Mouse (Mus musculus) urinary bladder, postnatal 14 days (tissue): Measurements from ENCODE around the gene Slc22a23.

Source experiments
- DNase-seq: peaks from one replicate; pipeline ENCODE4 v3.0.0; 2021; ENCODE audit warnings: low spot score

Slc22a23 gene

GRCm38 (mm10) chr13:34132875-34133274 lies 212.1 kb downstream of the Slc22a23 start:
- no peak for DNase-seq

DNA sequence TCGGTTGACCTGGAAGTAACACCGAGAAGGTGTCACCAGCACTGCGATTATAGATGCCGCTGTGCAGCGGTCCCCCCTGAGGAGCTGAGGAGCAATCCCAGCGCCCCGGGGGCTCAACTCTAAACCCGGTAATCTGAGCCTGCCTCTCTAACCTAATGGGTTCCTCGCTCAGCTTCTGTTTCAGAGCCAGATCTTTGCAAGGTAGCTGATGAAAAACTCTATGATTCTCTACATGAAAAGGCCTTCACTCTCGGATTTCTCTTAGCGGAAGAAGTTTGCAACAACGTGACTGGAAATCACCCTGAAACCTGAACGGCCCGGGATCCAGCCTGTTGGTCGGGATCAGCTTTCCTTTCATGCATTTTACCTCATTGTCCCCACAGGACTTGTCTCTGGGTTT lies 212.7 kb downstream of the Slc22a23 start:
- no peak for DNase-seq

DNA sequence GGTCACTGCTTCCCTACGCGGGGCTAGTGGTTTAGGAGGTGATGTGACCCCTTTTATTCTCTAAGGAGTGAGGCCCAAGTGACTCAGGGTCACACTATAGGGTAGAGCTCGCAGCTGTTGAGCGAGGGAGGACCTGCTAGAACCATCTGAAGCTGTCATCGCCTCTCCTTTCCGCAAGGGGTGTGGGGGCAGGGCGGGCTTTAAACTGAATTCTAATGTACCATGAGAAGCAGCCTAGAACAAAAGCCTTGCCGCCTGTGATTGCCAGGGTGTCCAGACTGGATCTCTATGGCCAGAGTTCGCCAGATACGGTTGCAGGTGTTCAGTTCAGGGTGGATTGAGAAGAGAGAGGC lies 213.3 kb downstream of the Slc22a23 start:
- DNase-seq, result peak; percentile 24

- DNase-seq, result no peak
Observed at GRCm38 (mm10) chr13:34131011-34131707, 213.8 kb downstream of the Slc22a23 start.

GRCm38 (mm10) chr13:34130226-34130731 lies 214.7 kb downstream of the Slc22a23 start, which contains the start of gene Tubb2b:
Gene Tubb2b, minus strand, starts transcription at chr13:34130466.
- DNase-seq, result peak; percentile 38

DNA sequence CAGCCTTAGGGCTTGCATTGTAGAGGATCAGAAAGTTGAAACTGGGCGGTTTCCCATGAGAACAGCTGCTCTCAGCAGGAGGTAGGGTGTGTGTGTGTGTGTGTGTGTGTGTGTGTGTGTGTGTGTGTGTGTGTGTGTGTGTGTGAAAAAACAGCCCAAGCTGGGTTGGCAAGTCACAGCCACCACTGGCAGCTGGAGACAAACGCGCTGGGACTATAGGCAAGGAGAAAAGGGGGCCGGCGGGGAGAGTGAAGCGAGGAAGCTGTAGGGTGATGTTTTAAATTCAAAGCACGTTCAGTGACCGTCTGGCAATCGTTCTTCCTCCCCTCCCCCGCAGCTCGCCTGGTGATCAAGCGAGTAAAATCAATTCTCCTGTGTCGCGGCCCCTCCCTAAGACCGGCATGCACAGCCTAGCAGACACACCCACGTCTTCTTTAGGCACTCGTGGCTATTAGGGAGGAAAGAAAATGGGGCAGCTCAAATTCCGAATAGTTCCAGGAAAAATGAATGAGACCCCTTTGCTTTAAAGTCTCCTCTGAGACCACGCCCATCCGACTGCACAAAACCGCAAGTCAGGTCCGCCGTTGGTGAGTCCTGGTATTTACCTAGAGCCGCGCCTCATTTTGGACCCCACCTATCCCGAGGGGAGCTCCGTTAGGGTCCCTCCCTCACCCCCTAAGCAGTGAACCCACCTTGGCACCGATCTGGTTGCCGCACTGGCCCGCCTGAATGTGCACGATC lies 215.3 kb downstream of the Slc22a23 start:
- peak; percentile 60 for DNase-seq
